Mouse (Mus musculus): ENCODE data around the gene Sh3yl1.

GRCm38 (mm10) chr12:30879447-30879846 lies 32.0 kb upstream of the Sh3yl1 start:
- TF ChIP-seq EP300 (IDR thresholded peaks at IDR 0.05) (no peak), CTCF (IDR thresholded peaks at IDR 0.05) (no peak)

All from lung, postnatal 0 days (tissue).